Mouse (Mus musculus): ENCODE measurements around the gene Mrpl58.

GRCm38 (mm10) chr11:115364136-115364535 is 39.4 kb upstream of the Mrpl58 start:
- no peak for TF ChIP-seq CTCF (IDR thresholded peaks at IDR 0.05; ENCODE audit: extremely low read depth, insufficient read depth, low read length)
- no peak for TF ChIP-seq POLR2A (IDR thresholded peaks at IDR 0.05; ENCODE audit: extremely low read depth, insufficient read depth, low read length)
